Mouse (Mus musculus): ENCODE results near the gene Washc2. TPM values are rescaled to one million over a fixed set of nuclear protein-coding genes. Genes with fewer than 3 reads are reported as not detected.
A peak's percentile ranks its signal among the peaks of the same experiment; 100 is the strongest.
"Not testable (repeated sequence)": the region's sequence is repeated elsewhere in the genome, so short reads cannot be mapped to it uniquely, and the experiment has no call there.

Washc2 gene
- polyA plus RNA-seq, 1 experiment from 2014 or later, result 64.8 TPM

DNA sequence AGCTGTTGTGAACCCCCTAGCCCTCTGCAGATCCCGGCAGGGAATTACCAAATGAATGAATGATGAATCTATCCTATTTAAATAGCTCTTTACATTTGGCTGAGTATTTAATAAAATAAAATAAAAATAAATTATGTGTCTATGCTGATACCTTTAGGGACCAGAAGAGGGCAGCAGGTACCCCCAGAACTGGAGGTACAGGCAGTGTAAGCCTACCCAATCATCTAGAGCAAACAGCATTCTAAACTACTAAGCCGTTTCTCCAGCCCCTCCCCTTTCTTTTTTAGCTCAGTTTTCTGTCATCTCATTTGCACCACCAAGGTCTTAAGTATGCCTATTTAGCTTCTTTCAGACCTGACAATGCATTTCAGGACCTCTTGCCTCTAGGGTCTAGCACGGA lies 9.7 kb upstream of the Washc2 start:
- H3K9me3 ChIP-seq, result no peaks in the 10 kb centered on the region
- no peak overlapping the region for H3K27ac ChIP-seq (replicated peaks)
- 36% methylated on average over 3 of the region's 3 CpGs for WGBS
- no peak overlapping the region for H3K4me3 ChIP-seq
- H3K27me3 ChIP-seq, result peaks cover 6% of the 10 kb centered on the region; the same call in 1 of the 2 replicates
- H3K36me3 ChIP-seq, result no peaks in the 10 kb centered on the region
- no peak overlapping the region for H3K4me2 ChIP-seq
- peaks cover 6% of the 10 kb centered on the region for H3K4me1 ChIP-seq (replicated peaks)
- ATAC-seq (ENCODE audit: low FRiP score, low read depth), result peak; percentile 25; the same call in 1 of the 2 replicates
- H3K9ac ChIP-seq, result no peak overlapping the region

DNA sequence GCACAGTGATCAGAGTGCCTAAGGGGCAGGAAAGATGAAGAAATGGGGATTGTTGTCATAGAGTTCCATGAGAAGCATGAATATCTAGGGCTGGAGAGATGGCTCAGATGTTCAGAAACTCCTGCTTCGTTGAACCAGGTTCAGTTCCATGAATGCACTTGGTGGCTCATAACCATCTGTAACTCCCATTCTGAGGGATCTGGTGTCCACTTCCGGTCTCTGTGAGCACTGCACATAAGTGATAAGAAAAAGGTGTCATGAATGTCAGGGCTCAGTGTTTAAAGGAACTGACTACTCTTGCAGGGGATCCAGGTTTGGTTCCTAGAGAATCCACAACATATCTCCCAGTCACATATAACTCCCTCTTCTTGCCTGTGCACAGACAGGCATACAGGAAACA lies 8.2 kb upstream of the Washc2 start:
- H3K4me1 ChIP-seq (replicated peaks), result no peaks in the 10 kb centered on the region
- WGBS, result 88% methylated on average over 2 of the region's 2 CpGs
- ATAC-seq (ENCODE audit: low FRiP score, low read depth), result no peak
- no peaks in the 10 kb centered on the region for H3K36me3 ChIP-seq
- H3K27me3 ChIP-seq, result peaks cover 6% of the 10 kb centered on the region; the same call in 1 of the 2 replicates
- H3K9ac ChIP-seq, result no peak overlapping the region
- H3K4me3 ChIP-seq, result no peak overlapping the region
- H3K9me3 ChIP-seq, result no peaks in the 10 kb centered on the region
- H3K4me2 ChIP-seq, result no peak overlapping the region
- no peak overlapping the region for H3K27ac ChIP-seq (replicated peaks)

DNA sequence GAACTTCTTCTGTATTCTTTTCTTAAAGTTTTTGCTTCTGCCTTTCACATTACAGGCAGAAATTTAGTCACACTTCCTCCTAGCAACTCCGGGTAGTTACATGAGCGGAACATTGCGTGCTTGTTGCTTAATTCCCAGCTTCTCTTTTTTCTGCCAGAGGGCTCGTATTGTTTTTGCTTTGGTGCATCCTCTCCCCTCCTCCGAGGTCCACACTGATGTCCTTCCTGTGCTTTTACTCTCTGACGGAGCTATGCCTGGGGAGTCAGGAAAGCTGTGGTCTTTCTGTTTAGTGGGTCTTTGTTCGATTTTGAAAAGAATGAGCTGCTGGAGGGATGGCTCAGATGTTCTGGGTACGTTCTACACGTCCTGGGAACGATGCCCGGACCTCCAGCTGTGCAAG lies 19.9 kb downstream of the Washc2 start:
- Histone ChIP-seq H3K4me1 (replicated peaks) (no peaks in the 10 kb centered on the region), H3K36me3 (peaks cover 83% of the 10 kb centered on the region), H3K4me2 (no peak overlapping the region), H3K27me3 (no peaks in the 10 kb centered on the region), H3K9ac (no peak overlapping the region), H3K9me3 (no peaks in the 10 kb centered on the region), H3K4me3 (no peak overlapping the region), H3K27ac (replicated peaks) (no peak overlapping the region)
- ATAC-seq (ENCODE audit: low FRiP score, low read depth), result no peak
- 69% methylated on average over 11 of the region's 11 CpGs for WGBS

DNA sequence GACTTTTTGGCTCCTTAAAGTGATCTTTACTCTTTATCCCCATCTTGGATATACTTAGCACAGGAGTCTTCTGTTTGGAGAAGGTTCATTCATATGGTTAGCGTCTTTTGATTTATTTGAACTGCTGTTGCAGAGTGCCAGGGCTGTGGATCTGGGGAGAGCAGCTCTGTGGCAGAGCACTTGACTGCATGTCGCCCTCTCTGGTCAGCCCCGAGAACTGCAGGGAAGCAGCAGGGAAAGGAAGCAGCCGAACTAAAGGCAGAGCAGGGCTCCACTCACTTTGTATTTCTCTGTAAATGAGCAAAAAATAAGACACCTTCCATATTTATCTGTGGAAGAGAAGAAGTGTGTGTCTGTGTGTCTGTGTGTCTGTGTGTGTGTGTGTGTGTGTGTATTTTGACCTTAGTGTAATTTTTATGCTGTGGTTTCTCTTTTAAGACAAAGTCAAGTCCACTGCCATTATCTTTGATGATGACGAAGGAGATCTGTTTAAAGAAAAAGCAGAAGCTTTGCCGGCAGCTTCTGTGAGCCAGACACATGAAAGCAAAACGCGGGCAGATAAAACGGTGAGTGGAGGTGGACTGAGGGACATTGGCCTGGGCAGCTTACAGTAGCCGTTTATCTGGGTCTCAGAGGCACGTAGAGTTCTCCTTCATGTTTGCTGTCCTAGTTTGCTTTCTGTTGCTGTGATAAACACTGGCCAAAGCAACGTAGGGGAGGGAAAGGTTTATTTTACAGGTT lies 21.1 kb downstream of the Washc2 start:
- Histone ChIP-seq H3K4me3 (no peak overlapping the region), H3K27me3 (no peaks in the 10 kb centered on the region), H3K36me3 (peaks cover 85% of the 10 kb centered on the region), H3K9me3 (no peaks in the 10 kb centered on the region), H3K9ac (no peak overlapping the region), H3K4me2 (no peak overlapping the region), H3K27ac (replicated peaks) (no peak overlapping the region), H3K4me1 (replicated peaks) (no peaks in the 10 kb centered on the region)
- 68% methylated on average over 12 of the region's 12 CpGs for WGBS
- ATAC-seq (ENCODE audit: low FRiP score, low read depth), result no peak

DNA sequence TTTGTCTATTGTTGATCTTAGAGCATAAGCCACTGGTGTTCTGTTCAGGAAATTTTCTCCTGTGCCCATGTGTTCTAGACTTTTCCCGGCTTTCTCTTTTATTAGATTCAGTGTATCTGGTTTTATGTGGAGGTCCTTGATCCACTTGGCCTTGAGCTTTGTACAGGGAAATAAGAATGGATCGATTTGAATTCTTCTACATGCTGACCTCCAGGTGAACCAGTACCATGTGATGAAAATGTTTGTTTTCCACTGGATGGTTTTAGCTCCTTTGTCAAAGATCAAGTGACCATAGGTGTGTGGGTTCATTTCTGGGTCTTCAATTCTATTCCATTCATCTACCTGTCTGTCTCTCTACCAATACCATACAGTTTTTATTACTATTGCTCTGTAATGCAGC lies 27.0 kb downstream of the Washc2 start:
- H3K4me2 ChIP-seq; H3K9ac ChIP-seq; H3K4me3 ChIP-seq; H3K4me1 ChIP-seq (replicated peaks); H3K9me3 ChIP-seq; ATAC-seq (ENCODE audit: low FRiP score, low read depth); H3K27me3 ChIP-seq; H3K27ac ChIP-seq (replicated peaks): not testable (repeated sequence)
- 92% methylated on average over 2 of the region's 2 CpGs for WGBS
- H3K36me3 ChIP-seq, result peaks cover 80% of the 10 kb centered on the region

GRCm38 (mm10) chr6:116235336-116235735 lies 27.5 kb downstream of the Washc2 start:
- WGBS, result 88% methylated on average over 5 of the region's 5 CpGs
- H3K36me3 ChIP-seq, result peaks cover 82% of the 10 kb centered on the region
- H3K4me1 ChIP-seq (replicated peaks), result no peaks in the 10 kb centered on the region
- H3K9ac ChIP-seq, result no peak overlapping the region
- no peak overlapping the region for H3K27ac ChIP-seq (replicated peaks)
- ATAC-seq (ENCODE audit: low FRiP score, low read depth), result no peak
- H3K4me3 ChIP-seq, result no peak overlapping the region
- H3K4me2 ChIP-seq, result no peak overlapping the region
- H3K27me3 ChIP-seq, result no peaks in the 10 kb centered on the region
- no peaks in the 10 kb centered on the region for H3K9me3 ChIP-seq

GRCm38 (mm10) chr6:116238083-116238482 lies 30.2 kb downstream of the Washc2 start:
- Histone ChIP-seq H3K27me3 (no peaks in the 10 kb centered on the region), H3K36me3 (peaks cover 76% of the 10 kb centered on the region), H3K9me3 (no peaks in the 10 kb centered on the region), H3K4me3 (no peak overlapping the region), H3K9ac (no peak overlapping the region), H3K27ac (replicated peaks) (no peak overlapping the region), H3K4me2 (no peak overlapping the region), H3K4me1 (replicated peaks) (no peaks in the 10 kb centered on the region)
- WGBS, result 95% methylated on average over 5 of the region's 5 CpGs
- ATAC-seq (ENCODE audit: low FRiP score, low read depth), result no peak

DNA sequence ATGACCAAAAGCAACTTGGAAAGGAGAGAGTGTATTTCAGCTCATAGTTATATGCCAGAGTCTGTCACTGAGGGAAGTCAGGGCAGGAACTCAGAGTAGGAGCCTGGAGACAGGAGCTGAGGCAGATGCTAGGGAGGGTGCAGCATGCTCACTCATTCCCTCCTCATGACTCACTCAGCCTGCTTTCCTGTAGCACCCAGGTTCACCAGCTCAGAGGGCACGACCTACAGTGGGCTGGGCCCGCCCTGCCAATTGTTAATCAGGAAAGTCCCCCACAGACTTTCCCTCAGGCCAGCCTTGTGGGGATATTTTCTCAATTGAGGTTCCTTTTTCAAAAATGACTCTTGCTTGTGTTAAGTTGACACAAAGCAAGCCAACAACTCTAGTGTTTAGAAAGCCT lies 32.5 kb downstream of the Washc2 start:
- Histone ChIP-seq H3K9ac (no peak overlapping the region), H3K9me3 (no peaks in the 10 kb centered on the region), H3K27me3 (no peaks in the 10 kb centered on the region), H3K4me1 (replicated peaks) (no peaks in the 10 kb centered on the region), H3K4me3 (no peak overlapping the region), H3K27ac (replicated peaks) (no peak overlapping the region), H3K4me2 (no peak overlapping the region), H3K36me3 (peaks cover 75% of the 10 kb centered on the region)
- ATAC-seq (ENCODE audit: low FRiP score, low read depth), result no peak
- 72% methylated on average over 2 of the region's 2 CpGs for WGBS

- Histone ChIP-seq H3K27me3 (no peaks in the 10 kb centered on the region), H3K27ac (replicated peaks) (no peak overlapping the region), H3K4me3 (no peak overlapping the region), H3K9me3 (no peaks in the 10 kb centered on the region), H3K4me2 (no peak overlapping the region), H3K4me1 (replicated peaks) (no peaks in the 10 kb centered on the region), H3K9ac (no peak overlapping the region), H3K36me3 (peaks cover 37% of the 10 kb centered on the region)
- 79% methylated on average over 4 of the region's 4 CpGs for WGBS
- no peak for ATAC-seq (ENCODE audit: low FRiP score, low read depth)
Measured at GRCm38 (mm10) chr6:116259649-116260048, 51.8 kb downstream of the Washc2 start.

GRCm38 (mm10) chr6:116260481-116260880 lies 52.6 kb downstream of the Washc2 start:
- Histone ChIP-seq H3K9ac (no peak overlapping the region), H3K27me3 (no peaks in the 10 kb centered on the region), H3K4me3 (no peak overlapping the region), H3K27ac (replicated peaks) (no peak overlapping the region), H3K4me1 (replicated peaks) (peaks cover 6% of the 10 kb centered on the region; the same call in 1 of the 2 replicates), H3K36me3 (peaks cover 30% of the 10 kb centered on the region), H3K4me2 (no peak overlapping the region), H3K9me3 (no peaks in the 10 kb centered on the region)
- 98% methylated on average over 5 of the region's 5 CpGs for WGBS
- ATAC-seq (ENCODE audit: low FRiP score, low read depth), result no peak

- no peak for ATAC-seq (ENCODE audit: low FRiP score, low read depth)
- no peak overlapping the region for H3K27ac ChIP-seq (replicated peaks)
- no peak overlapping the region for H3K9ac ChIP-seq
- 100% methylated on average over 1 of the region's 1 CpGs for whole genome bisulfite sequencing
- H3K27me3 ChIP-seq, result no peaks in the 10 kb centered on the region
- no peak overlapping the region for H3K4me2 ChIP-seq
- H3K4me1 ChIP-seq (replicated peaks), result peaks cover 19% of the 10 kb centered on the region
- H3K36me3 ChIP-seq, result peaks cover 12% of the 10 kb centered on the region
- H3K9me3 ChIP-seq, result no peaks in the 10 kb centered on the region
- no peak overlapping the region for H3K4me3 ChIP-seq
Measured at GRCm38 (mm10) chr6:116262824-116263223, 55.0 kb downstream of the Washc2 start.

DNA sequence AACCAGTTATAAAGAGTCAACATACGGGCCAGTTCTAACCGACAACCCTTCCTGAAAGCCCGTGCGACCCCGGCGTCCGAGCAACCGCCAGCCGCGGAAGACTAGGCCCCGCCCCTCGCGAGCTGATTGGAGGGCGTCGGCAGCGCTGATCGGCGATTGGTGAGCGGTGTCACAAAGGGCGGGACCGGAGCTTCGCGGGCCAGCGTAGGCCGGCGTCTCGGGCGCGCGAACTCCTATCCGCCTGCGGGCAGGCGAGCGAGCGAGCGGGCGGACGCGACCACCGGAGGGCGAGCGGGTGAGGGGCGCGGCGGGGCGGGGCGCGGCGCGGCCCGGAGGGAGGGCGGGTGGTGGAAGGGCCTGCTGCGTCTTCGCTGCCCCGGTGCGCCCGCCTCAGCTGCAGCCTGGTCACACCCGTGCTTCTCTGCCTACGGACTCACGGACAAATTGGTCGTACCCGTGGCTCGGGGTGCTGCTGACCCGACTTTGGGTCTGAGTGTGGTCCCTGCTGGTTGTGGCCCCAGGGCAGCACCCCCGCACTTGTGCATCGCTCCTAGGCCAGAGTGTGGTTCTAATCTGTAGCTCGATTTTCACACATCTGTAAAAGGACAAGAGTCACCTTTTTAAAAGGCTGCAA lies 56.3 kb downstream of the Washc2 start, which contains the start of gene Zfand4:
TSS of gene Zfand4 (plus strand) at position 205 of the 634 bp plus-strand sequence.
- Histone ChIP-seq H3K4me1 (replicated peaks) (peaks cover 19% of the 10 kb centered on the region), H3K36me3 (peaks cover 9% of the 10 kb centered on the region; the same call in 1 of the 2 replicates), H3K4me3 (peak within 1 kb of the TSS; percentile 58), H3K4me2 (peak within 1 kb of the TSS; percentile 76), H3K27me3 (no peaks in the 10 kb centered on the region), H3K27ac (replicated peaks) (peak within 1 kb of the TSS; percentile 58), H3K9ac (peak within 1 kb of the TSS; percentile 60), H3K9me3 (no peaks in the 10 kb centered on the region)
- WGBS, result 0% methylated on average over 52 of the region's 67 CpGs
- ATAC-seq (ENCODE audit: low FRiP score, low read depth), result peak; percentile 97
